Mouse (Mus musculus): Measurements from ENCODE around the gene Cox19.

Cox19 gene

GRCm38 (mm10) chr5:139381586-139382513, 30.6 kb upstream of the Cox19 start:
- ATAC-seq (ENCODE audit: low TSS enrichment) = peak; percentile 18; the same call in 1 of the 2 replicates

- ATAC-seq (ENCODE audit: low TSS enrichment) = peak; percentile 39
Measured at GRCm38 (mm10) chr5:139380385-139381248, 29.4 kb upstream of the Cox19 start.

GRCm38 (mm10) chr5:139379771-139380384, 28.7 kb upstream of the Cox19 start:
- no peak for ATAC-seq (ENCODE audit: low TSS enrichment)

GRCm38 (mm10) chr5:139378986-139379629, 27.9 kb upstream of the Cox19 start:
- ATAC-seq (ENCODE audit: low TSS enrichment) = no peak

- no peak for ATAC-seq (ENCODE audit: low TSS enrichment)
Measured at GRCm38 (mm10) chr5:139378271-139378556, 27.0 kb upstream of the Cox19 start.

- no peak for ATAC-seq (ENCODE audit: low TSS enrichment)
Measured at GRCm38 (mm10) chr5:139377468-139378270, 26.5 kb upstream of the Cox19 start, which contains the start of gene Gpr146. TSS of gene Gpr146 (plus strand) at chr5:139377697.

GRCm38 (mm10) chr5:139374841-139375240, 23.6 kb upstream of the Cox19 start:
- ATAC-seq (ENCODE audit: low TSS enrichment) = no peak

- no peak for ATAC-seq (ENCODE audit: low TSS enrichment)
Measured at GRCm38 (mm10) chr5:139373889-139374444, 22.7 kb upstream of the Cox19 start.

- no peak for ATAC-seq (ENCODE audit: low TSS enrichment)
Measured at GRCm38 (mm10) chr5:139373126-139373525, 21.9 kb upstream of the Cox19 start.

- peak; percentile 77 for ATAC-seq (ENCODE audit: low TSS enrichment)
Measured at GRCm38 (mm10) chr5:139371631-139372401, 20.6 kb upstream of the Cox19 start.

GRCm38 (mm10) chr5:139371118-139371517, 19.9 kb upstream of the Cox19 start:
- no peak for ATAC-seq (ENCODE audit: low TSS enrichment)

GRCm38 (mm10) chr5:139370336-139370735, 19.1 kb upstream of the Cox19 start:
- ATAC-seq (ENCODE audit: low TSS enrichment) = no peak

- ATAC-seq (ENCODE audit: low TSS enrichment) = no peak
Measured at GRCm38 (mm10) chr5:139368638-139369320, 17.6 kb upstream of the Cox19 start.

- ATAC-seq (ENCODE audit: low TSS enrichment) = peak; percentile 14; the same call in 1 of the 2 replicates
Measured at GRCm38 (mm10) chr5:139367884-139368458, 16.8 kb upstream of the Cox19 start.

GRCm38 (mm10) chr5:139366484-139366883, 15.3 kb upstream of the Cox19 start:
- ATAC-seq (ENCODE audit: low TSS enrichment) = no peak

- ATAC-seq (ENCODE audit: low TSS enrichment) = no peak
Measured at GRCm38 (mm10) chr5:139365827-139366226, 14.6 kb upstream of the Cox19 start.

- ATAC-seq (ENCODE audit: low TSS enrichment) = 0 out of 2 replicates have a peak, but pooled peaks have one; percentile 14
Measured at GRCm38 (mm10) chr5:139364911-139365571, 13.8 kb upstream of the Cox19 start.

GRCm38 (mm10) chr5:139364260-139364910, 13.2 kb upstream of the Cox19 start:
- peak; percentile 44 for ATAC-seq (ENCODE audit: low TSS enrichment)

All from frontal cortex, adult (tissue).